Mouse (Mus musculus) gastrocnemius, adult 2 months (tissue): ENCODE measurements around the gene Tnfsf12. TPM values are rescaled to one million over a fixed set of nuclear protein-coding genes. Genes with fewer than 3 reads are reported as not detected.

Source experiments
- DNase-seq: peaks from one replicate; pipeline ENCODE4 v3.0.0; 2022
- H3K27ac ChIP-seq: fragments of 200-600 bp; 2 replicates; pipeline ENCODE4 v1.8.1; 2022; ENCODE audit warnings: mild to moderate bottlenecking
- H3K4me3 ChIP-seq: fragments of 200-600 bp; 2 replicates; pipeline ENCODE4 v1.8.1; 2022; ENCODE audit warnings: mild to moderate bottlenecking, moderate library complexity
- CTCF ChIP-seq: fragments of 200-600 bp; IDR thresholded peaks from 2 replicates; pipeline ENCODE4 v1.8.1; 2022; ENCODE audit warnings: antibody characterized with exemption, mild to moderate bottlenecking, moderate library complexity
- intact Hi-C: fragments of 180-260 bp; cut with DNase I; formaldehyde crosslinking; loops from one replicate; pipeline ENCODE4 v1.15.1; 2025
- microRNA-seq: library from miRNA; unstranded; fragments of <30 nt; microRNA quantifications from one replicate; pipeline ENCODE4 v1.2.0, GENCODE M21; 2021
- total RNA-seq, 2 experiments: library from RNA; stranded (reverse); gene quantifications; 2 replicates each; pipeline ENCODE4 v1.2.3; 2021

Tnfsf12 gene
- total RNA-seq, 2 experiments from 2014 or later = 6.5 to 10.6 TPM

GRCm38 (mm10) chr11:69655264-69656064 lies 40.2 kb downstream of the Tnfsf12 start, which contains the start of gene Sox15:
Gene Sox15, plus strand, starts transcription at chr11:69655314.
- intact Hi-C loops = loop anchor here (2.0 kb wide), 1 partner anchor 27 kb away; no protein-coding TSS in a partner anchor
- peak; percentile 87 for TF ChIP-seq CTCF
- H3K4me3 ChIP-seq = no peak within 1 kb of the TSS

GRCm38 (mm10) chr11:69654760-69655159 lies 40.9 kb downstream of the Tnfsf12 start:
- intact Hi-C loops = no loop called here
- Histone ChIP-seq H3K27ac (no peak overlapping the region), H3K4me3 (no peak overlapping the region)
- no peak for DNase-seq
- no peak for TF ChIP-seq CTCF

More at GRCm38 (mm10) chr11:69655264-69656064, 40.2 kb downstream of the Tnfsf12 start, which contains the start of gene Sox15:
- H3K27ac ChIP-seq = peak within 1 kb of the TSS; percentile 24; the same call in 1 of the 2 replicates
- peak; percentile 72 for DNase-seq

DNA sequence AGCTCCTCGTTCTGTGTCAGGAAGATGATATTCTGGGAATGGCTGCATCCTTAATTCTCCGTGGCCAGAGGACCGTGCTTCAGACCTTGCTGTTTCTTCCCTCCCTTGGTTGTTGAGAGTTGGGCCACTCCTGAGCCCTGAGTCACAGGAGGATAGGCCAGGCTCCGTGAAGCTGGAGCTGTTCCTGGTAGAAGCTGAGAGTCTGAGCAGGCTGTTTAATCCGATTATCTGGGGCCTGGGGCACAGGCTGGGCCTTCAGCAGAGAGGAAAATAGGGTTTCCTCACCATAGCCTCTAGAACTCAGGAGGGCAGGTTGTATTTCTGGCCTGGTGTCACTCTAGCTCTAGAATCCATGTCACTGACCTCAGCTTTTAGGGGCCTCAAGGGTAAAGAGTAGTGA lies 42.2 kb downstream of the Tnfsf12 start:
- H3K27ac ChIP-seq = no peak overlapping the region
- TF ChIP-seq CTCF = no peak
- intact Hi-C loops = no loop called here
- no peak overlapping the region for H3K4me3 ChIP-seq
- DNase-seq = no peak

DNA sequence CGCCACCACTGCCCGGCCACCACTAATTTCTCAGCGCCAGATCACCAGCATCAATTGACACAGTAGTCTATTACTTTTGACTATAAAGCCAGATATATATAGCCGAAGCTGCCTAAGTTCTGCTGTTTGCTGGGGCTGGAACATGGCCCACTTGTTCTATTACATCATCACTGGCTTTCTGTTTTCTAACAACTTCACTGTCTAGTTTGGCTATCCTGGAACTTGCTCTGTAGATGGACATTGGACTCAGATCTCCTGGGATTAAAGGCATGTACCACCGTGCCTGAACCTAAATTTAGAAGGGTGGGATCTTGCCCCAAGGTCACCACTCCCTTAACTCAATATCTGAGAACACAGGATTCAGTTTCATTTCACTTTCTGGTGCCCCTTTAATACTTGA lies 49.8 kb downstream of the Tnfsf12 start:
- intact Hi-C loops = no loop called here
- TF ChIP-seq CTCF = no peak
- Histone ChIP-seq H3K4me3 (no peak overlapping the region), H3K27ac (no peak overlapping the region)
- no peak for DNase-seq

Small RNAs within 50 kb of the gene (microRNA-seq; reads per million reads assigned to microRNA genes)
- not detected for gene Mir1934

Other genes starting within 250 kb of the Tnfsf12 start
- under 1 TPM; 0.05 to 0.25 TPM for gene Dnah2, start 146.7 kb downstream of the Tnfsf12 start, total RNA-seq
- gene Efnb3, start 135.6 kb downstream of the Tnfsf12 start, total RNA-seq = under 1 TPM; 0.47 to 0.48 TPM
- 1 to 10 TPM; 3.2 to 3.4 TPM for gene Wrap53, start 115.6 kb downstream of the Tnfsf12 start, total RNA-seq
- 10 to 100 TPM; 12.9 to 16.5 TPM for gene Trp53, start 115.5 kb downstream of the Tnfsf12 start, total RNA-seq
- 100 to 1,000 TPM; 271 to 389 TPM for gene Atp1b2, start 89.9 kb downstream of the Tnfsf12 start, total RNA-seq
- gene Shbg, start 77.9 kb downstream of the Tnfsf12 start, total RNA-seq = not detected
- gene Sat2, start 73.8 kb downstream of the Tnfsf12 start, total RNA-seq = 1 to 10 TPM; 2.6 to 3.2 TPM
- 100 to 1,000 TPM in 1 of 2 experiments, 10 to 100 TPM in 1; 90.6 to 104 TPM for gene Fxr2, start 62.9 kb downstream of the Tnfsf12 start, total RNA-seq
- not detected for gene Sox15, start 40.5 kb downstream of the Tnfsf12 start, total RNA-seq
- gene Mpdu1, start 33.2 kb downstream of the Tnfsf12 start, total RNA-seq = 1 to 10 TPM; 8.6 to 9.7 TPM
- 1 to 10 TPM; 1.7 to 3.2 TPM for gene Cd68, start 29.7 kb downstream of the Tnfsf12 start, total RNA-seq
- 10 to 100 TPM; 98.0 to 98.5 TPM for gene Eif4a1, start 23.4 kb downstream of the Tnfsf12 start, total RNA-seq
- gene Senp3, start 13.8 kb downstream of the Tnfsf12 start, total RNA-seq = 10 to 100 TPM; 25.4 to 28.1 TPM
- 1 to 10 TPM in 1 of 2 experiments, under 1 TPM in 1; 0.64 to 1.1 TPM for gene Tnfsf13, start 10.1 kb downstream of the Tnfsf12 start, total RNA-seq
- 1 to 10 TPM; 1.2 to 1.9 TPM for gene Tnfsfm13, start 249 bp upstream of the Tnfsf12 start, total RNA-seq
- gene Polr2a, start 62.8 kb upstream of the Tnfsf12 start, total RNA-seq = 10 to 100 TPM; 26.9 to 35.4 TPM
- gene Slc35g3, start 66.1 kb upstream of the Tnfsf12 start, total RNA-seq = not detected
- gene Zbtb4, start 70.1 kb upstream of the Tnfsf12 start, total RNA-seq = 10 to 100 TPM; 29.3 to 35.9 TPM
- gene Chrnb1, start 100.1 kb upstream of the Tnfsf12 start, total RNA-seq = 10 to 100 TPM; 23.2 to 26.3 TPM
- 1 to 10 TPM; 3.9 to 4.7 TPM for gene Fgf11, start 106.0 kb upstream of the Tnfsf12 start, total RNA-seq
- gene Tmem102, start 109.8 kb upstream of the Tnfsf12 start, total RNA-seq = under 1 TPM; 0.20 to 0.41 TPM
- gene Gm39566, start 119.4 kb upstream of the Tnfsf12 start, total RNA-seq = not detected
- gene Spem2, start 122.6 kb upstream of the Tnfsf12 start, total RNA-seq = not detected
- gene Spem1, start 126.3 kb upstream of the Tnfsf12 start, total RNA-seq = not detected
- gene Nlgn2, start 141.9 kb upstream of the Tnfsf12 start, total RNA-seq = 1 to 10 TPM; 2.3 to 2.7 TPM
- gene Tmem256, start 142.7 kb upstream of the Tnfsf12 start, total RNA-seq = 100 to 1,000 TPM; 144 to 165 TPM
- gene Plscr3, start 150.5 kb upstream of the Tnfsf12 start, total RNA-seq = 10 to 100 TPM in 1 of 2 experiments, 1 to 10 TPM in 1; 9.6 to 13.0 TPM
- gene Tnk1, start 162.9 kb upstream of the Tnfsf12 start, total RNA-seq = under 1 TPM in 1 of 2 experiments, not detected in 1; 0.11 TPM
- gene Tmem95, start 182.2 kb upstream of the Tnfsf12 start, total RNA-seq = not detected
- gene Kctd11, start 185.6 kb upstream of the Tnfsf12 start, total RNA-seq = 1 to 10 TPM; 1.3 to 1.7 TPM
- under 1 TPM in 1 of 2 experiments, not detected in 1; 0.08 TPM for gene Acap1, start 199.7 kb upstream of the Tnfsf12 start, total RNA-seq
- under 1 TPM in 1 of 2 experiments, not detected in 1; 0.33 TPM for gene 2810408A11Rik, start 205.1 kb upstream of the Tnfsf12 start, total RNA-seq
- gene Neurl4, start 205.2 kb upstream of the Tnfsf12 start, total RNA-seq = 10 to 100 TPM; 25.2 to 33.5 TPM
- 10 to 100 TPM; 47.1 to 49.6 TPM for gene Gps2, start 218.0 kb upstream of the Tnfsf12 start, total RNA-seq
- 100 to 1,000 TPM; 413 to 433 TPM for gene Eif5a, start 226.1 kb upstream of the Tnfsf12 start, total RNA-seq
- gene Ybx2, start 239.9 kb upstream of the Tnfsf12 start, total RNA-seq = 10 to 100 TPM in 1 of 2 experiments, 1 to 10 TPM in 1; 8.0 to 16.5 TPM